Mouse (Mus musculus) megakaryocyte-erythroid progenitor cell, adult 5-6 weeks (primary cell): ENCODE data around the gene Kifap3. TPM values are rescaled to one million over a fixed set of nuclear protein-coding genes. Genes with fewer than 3 reads are reported as not detected.

Experiments used
- ATAC-seq: replicated peaks from 2 replicates; pipeline ENCODE4 v1.8.0; 2016; ENCODE audit warnings: mild to moderate bottlenecking, inconsistent platforms; ENCODE audit not compliant: severe bottlenecking, poor library complexity, low FRiP score, low TSS enrichment
- total RNA-seq, 2 experiments: library from RNA; stranded (forward) in 1 of 2; stranded (reverse) in 1 of 2; fragments of 200-1000, 215-1000 nt in 1 of 2; fragments of >200 nt in 1 of 2; fragmentation: Nextera tagmentation in 1 of 2; gene quantifications; 2 replicates each; pipeline ENCODE4 v1.2.3; 2014 to 2017

Kifap3 gene
- total RNA-seq, 2 experiments from 2014 or later: 4.6 to 8.4 TPM

GRCm38 (mm10) chr1:163889629-163890028 lies 110.2 kb downstream of the Kifap3 start:
- no peak for ATAC-seq

- no peak for ATAC-seq
Measured at GRCm38 (mm10) chr1:163893294-163893693, 113.9 kb downstream of the Kifap3 start.

GRCm38 (mm10) chr1:163893774-163894527 lies 114.6 kb downstream of the Kifap3 start:
- ATAC-seq: no peak

GRCm38 (mm10) chr1:163898291-163898764 lies 118.9 kb downstream of the Kifap3 start:
- ATAC-seq: no peak

- no peak for ATAC-seq
Measured at GRCm38 (mm10) chr1:163899575-163899974, 120.2 kb downstream of the Kifap3 start.

- no peak for ATAC-seq
Measured at GRCm38 (mm10) chr1:163900168-163900567, 120.8 kb downstream of the Kifap3 start.

- no peak for ATAC-seq
Measured at GRCm38 (mm10) chr1:163903411-163903810, 124.0 kb downstream of the Kifap3 start.

- no peak for ATAC-seq
Measured at GRCm38 (mm10) chr1:163907007-163907811, 127.8 kb downstream of the Kifap3 start.

GRCm38 (mm10) chr1:163908389-163908788 lies 129.0 kb downstream of the Kifap3 start:
- 0 out of 2 replicates have a peak, but pooled peaks have one; percentile 43 for ATAC-seq

GRCm38 (mm10) chr1:163910343-163910742 lies 131.0 kb downstream of the Kifap3 start:
- peak; percentile 85 for ATAC-seq

GRCm38 (mm10) chr1:163910785-163911184 lies 131.4 kb downstream of the Kifap3 start:
- 0 out of 2 replicates have a peak, but pooled peaks have one; percentile 27 for ATAC-seq

GRCm38 (mm10) chr1:163911981-163912380 lies 132.6 kb downstream of the Kifap3 start:
- ATAC-seq: no peak

- no peak for ATAC-seq
Measured at GRCm38 (mm10) chr1:163917349-163918160, 138.2 kb downstream of the Kifap3 start.

GRCm38 (mm10) chr1:163924093-163924492 lies 144.7 kb downstream of the Kifap3 start:
- no peak for ATAC-seq

GRCm38 (mm10) chr1:163928846-163929245 lies 149.5 kb downstream of the Kifap3 start, which contains the start of gene Scyl3:
Scyl3 (plus strand) TSS chr1:163929100.
- no peak for ATAC-seq

- peak; percentile 77 for ATAC-seq
Measured at GRCm38 (mm10) chr1:163929636-163930457, 150.5 kb downstream of the Kifap3 start.

GRCm38 (mm10) chr1:163930458-163930794 lies 151.0 kb downstream of the Kifap3 start:
- peak; percentile 38 for ATAC-seq

- ATAC-seq: peak; percentile 19; the same call in 1 of the 2 replicates
Measured at GRCm38 (mm10) chr1:163931801-163932200, 152.4 kb downstream of the Kifap3 start.

GRCm38 (mm10) chr1:163934591-163934990 lies 155.2 kb downstream of the Kifap3 start:
- no peak for ATAC-seq
